Mouse (Mus musculus) gastrocnemius, adult 8-10 months (tissue): ENCODE measurements around the gene Rarb. TPM values are rescaled to one million over a fixed set of nuclear protein-coding genes. Genes with fewer than 3 reads are reported as not detected.
A peak's percentile ranks its signal among the peaks of the same experiment; 100 is the strongest.

Experiments
- DNase-seq, 2 experiments: peaks; one replicate each; pipeline ENCODE4 v3.0.0; 2022; ENCODE audit warnings: low spot score in 2 of 2
- total RNA-seq, 4 experiments: library from RNA; stranded (reverse); gene quantifications; 2 replicates each; pipeline ENCODE4 v1.2.4; 2022

The Rarb gene
- total RNA-seq, 4 experiments from 2014 or later: 9.2 to 14.2 (median 12.3) TPM

GRCm38 (mm10) chr14:16589139-16589538 is 229.8 kb downstream of the Rarb start:
- DNase-seq: no peak

DNA sequence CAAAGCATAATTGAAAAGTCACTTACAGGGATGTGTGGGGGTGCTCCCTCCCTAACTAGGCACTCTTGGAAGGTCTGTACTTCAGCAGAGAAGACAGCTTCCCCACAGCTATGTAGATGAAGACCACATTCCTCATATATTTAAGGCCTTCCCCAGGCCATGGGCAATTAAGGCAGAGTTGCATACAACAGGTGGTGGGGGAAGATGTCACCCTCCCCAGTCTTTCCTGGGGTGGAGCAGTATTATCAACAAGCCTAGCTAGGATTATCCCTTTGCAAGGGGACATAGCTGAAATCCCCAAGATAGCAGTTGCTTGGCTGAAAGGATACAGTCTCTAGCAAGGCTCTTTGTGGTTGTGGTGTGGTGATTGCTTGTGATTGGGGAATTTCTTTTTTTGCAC is 240.9 kb downstream of the Rarb start:
- DNase-seq: no peak

DNA sequence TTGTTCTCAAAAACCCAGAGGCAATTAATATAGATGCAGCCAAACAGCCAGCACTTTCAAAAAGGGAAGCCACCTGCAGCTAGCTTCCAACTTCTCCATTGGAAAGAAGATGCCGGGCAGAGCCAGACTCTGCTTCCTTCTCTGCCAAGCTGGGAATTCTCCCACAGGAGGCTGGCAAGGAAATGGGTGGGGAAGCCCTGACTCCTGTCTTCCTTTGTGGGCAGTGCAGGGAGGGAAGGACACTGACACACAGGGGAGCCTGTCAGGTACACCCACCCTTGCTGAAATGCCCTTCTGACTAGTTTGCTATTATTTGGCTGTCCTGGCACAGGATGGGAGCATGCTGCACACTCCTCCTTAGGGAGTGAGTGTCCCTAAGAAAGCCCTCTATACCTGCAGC is 241.9 kb downstream of the Rarb start:
- DNase-seq: no peak

- peak; percentile 74 to 78 for DNase-seq
Measured at GRCm38 (mm10) chr14:16574925-16575721, 243.8 kb downstream of the Rarb start.

DNA sequence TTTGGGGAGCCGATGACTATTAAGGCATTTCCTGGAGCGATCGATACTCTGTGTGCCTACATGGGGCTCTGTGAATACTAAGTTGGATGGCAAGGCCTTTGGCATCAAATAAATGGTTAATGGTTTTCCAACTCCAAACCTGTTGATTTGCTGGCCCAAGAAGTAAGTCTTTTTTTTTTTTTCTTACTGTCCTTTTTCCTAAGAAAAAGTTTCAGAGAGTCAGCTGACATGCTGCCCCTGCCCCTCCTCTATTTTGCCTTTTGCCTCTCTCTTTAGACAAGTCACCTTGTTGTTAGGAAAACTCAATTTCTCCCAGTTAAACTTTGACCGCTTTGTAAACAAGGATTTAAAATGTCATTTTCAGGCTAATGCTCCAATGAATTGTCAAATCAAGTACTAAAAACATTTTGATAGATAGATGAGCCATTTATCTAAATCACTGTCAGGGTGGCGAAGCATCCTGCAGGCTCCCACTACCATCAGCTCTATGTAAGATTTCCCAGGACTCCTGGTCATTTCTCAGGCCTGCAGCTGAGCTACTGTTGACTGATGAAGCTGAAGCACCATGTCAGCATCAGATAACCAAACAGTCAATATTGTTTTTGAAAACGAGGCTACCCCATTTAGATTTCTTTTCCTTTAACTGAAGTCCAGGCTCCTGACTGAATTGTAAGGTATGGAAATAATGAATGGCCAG is 245.3 kb downstream of the Rarb start:
- DNase-seq: no peak

DNA sequence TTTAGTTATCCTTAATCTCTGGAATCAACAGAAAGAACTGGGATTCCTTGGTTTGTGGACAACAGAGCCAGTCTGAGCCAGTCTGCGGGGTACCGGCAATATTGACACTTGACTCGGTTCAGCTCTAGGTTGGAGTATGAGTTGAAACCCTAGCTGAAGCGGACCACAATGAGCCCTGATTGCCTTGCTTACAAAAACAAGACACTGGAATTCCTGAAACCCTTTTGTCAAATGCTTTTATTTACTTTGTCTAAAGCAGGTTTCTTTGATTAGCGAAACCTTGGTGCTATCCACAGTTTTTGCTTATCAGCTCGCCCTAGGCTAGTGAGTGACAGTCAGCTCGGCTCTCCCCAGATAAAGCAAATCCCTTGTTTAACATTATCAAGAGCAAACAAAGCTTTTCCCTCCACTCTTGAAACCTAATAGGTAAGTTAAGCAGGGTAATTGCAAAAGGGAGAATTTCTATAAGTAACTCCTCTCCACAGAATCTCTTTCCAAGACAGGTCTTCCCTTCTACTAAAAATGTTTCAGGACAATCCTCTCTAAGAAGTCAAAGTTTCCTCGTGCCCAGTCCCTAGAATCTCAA is 246.1 kb downstream of the Rarb start:
- DNase-seq: no peak

GRCm38 (mm10) chr14:16569506-16570001 is 249.4 kb downstream of the Rarb start:
- DNase-seq: no peak

- DNase-seq: no peak
Measured at GRCm38 (mm10) chr14:16566920-16567319, 252.0 kb downstream of the Rarb start.

GRCm38 (mm10) chr14:16563912-16564311 is 255.0 kb downstream of the Rarb start:
- no peak for DNase-seq

DNA sequence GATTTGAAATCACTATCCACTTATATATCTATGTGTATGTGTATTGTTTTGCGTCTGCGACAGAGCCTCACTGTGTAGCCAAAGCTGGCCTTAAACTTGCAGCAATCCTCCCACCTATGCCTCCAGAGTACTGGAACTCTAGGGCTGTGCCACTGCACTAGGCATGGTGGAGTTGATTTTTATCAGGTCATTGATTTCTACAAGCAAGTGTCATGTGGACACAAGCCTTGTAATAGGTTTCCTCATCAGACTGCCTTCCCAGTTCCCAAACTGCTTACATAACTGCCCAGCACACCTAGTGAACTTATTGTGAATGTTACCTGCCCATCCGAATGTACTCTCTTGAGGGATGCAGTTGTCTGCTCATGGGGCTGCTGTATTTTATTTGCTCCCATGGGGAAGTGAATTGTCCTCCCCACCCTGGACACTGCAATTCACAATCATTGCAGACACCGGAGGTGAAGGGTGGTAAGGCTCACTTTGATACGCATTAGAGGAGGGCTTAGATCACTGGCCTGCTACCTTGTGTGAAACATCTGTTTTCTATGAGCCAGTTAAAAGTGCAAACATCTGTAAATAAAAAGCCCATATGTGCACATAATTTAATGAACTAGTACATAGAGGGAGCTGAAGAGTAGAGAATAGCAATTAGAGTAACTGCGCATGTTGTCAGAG is 257.3 kb downstream of the Rarb start:
- no peak for DNase-seq

DNA sequence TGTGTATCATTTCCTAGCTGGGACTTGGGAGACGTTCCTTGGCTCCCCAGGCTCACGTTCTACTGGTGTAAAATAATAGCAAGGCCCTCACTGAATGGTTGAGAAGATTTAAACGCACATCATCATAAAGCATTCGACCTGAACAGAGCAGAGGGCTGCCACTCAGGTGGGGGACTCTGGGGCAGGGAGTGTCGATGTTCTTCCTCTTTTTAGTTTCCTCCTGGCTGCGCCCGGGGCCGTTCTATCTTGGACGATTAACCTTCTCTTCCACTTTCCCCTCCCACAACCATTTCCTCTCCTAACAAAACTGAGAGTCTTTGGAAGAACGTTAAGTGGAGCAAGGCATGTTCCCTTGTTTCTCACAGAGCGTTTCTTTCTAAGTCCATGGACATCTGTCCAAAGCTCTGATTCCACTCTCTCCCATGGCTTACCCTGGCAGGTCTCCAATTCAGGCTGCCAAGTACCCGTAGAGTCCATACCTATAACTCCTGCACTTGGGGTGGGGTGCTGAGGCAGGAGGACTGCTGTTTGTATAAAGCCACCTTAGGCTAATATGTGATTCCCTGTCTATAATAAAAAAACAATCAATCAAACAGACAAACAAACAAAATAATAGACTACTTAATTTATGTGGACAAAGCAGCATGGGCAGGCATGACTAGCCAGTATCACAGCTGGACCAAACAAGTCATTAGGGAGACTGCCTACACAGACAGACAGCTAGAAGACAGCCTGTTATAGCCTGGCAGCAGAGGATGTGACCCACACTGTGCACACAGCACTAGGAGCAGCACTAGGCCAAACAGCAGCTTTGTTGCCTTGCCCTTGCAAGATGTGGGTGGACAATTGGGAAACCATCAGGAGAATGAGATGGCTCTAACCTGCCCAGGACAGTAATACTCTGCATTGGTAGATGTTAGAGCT is 259.4 kb downstream of the Rarb start:
- DNase-seq: no peak

GRCm38 (mm10) chr14:16558033-16558432 is 260.9 kb downstream of the Rarb start:
- no peak for DNase-seq

GRCm38 (mm10) chr14:16554643-16555459 is 264.1 kb downstream of the Rarb start:
- DNase-seq: no peak

DNA sequence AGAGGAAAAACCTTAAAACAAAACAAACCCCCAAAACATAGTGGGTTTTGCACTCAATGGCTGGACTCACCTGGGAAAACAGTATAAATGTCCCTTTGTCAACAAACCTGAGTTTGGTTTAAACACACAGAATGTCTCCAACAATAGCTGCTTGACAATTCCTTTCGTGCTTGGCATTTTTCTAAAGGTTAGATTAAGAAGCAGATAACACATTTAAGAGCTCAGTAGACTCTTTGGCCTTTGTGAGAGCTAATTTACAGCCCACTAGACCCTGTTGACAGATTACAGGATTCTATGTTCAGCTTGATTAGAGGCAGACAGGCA is 264.7 kb downstream of the Rarb start:
- DNase-seq: no peak

- no peak for DNase-seq
Measured at GRCm38 (mm10) chr14:16552293-16552692, 266.7 kb downstream of the Rarb start.

DNA sequence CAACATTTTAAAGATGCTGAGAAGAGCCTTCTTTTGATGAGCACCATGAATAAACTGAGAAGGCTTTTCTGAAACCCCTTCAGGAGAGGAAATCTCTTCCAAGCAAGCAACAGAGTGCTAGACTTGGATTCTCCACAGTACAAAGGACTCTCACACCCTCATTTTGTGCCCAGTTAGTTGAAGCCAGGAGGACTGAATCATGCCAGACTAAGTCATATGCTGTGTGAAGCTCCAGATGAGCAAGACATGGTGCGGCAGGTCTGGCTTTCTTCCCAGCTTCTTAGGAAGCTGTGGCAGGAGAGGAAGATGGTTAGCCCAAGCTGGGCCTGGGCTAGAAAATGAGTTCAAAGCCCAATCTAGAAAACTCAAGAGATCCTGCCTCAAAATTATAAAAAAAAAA is 267.1 kb downstream of the Rarb start:
- DNase-seq: no peak

GRCm38 (mm10) chr14:16548200-16548576 is 270.8 kb downstream of the Rarb start:
- DNase-seq: no peak

DNA sequence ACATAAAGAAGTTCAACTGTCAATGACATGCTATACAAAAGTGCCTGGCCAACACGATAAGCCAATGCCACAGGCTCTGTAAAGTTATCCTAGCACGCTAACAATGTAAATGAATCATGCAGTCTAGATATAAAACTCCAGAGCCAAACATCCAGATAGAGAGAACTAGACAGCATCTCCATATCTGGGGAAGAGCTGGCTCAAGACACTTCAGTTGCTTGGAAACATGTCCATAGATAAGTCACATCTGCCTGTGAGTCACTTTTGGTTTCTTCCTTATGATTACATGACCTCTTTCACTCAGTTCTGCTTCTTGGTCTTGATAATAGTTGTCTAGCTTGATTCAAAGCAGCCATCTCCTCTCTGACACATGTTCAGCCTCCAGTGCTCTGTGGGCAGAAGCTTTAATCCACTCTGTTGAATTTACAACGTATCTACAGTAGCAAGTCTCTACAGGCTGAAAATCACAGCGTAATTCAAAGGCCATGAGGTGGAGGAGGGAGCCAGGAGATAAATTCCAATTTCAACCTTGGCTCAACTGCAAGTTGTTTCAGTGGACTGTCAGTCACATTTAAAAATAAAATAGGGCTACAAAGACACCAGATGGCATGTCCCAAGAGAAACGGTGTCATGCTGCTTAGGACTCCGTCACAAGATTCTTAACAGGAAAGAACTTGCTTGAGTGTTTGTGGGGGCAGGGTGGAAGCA is 271.3 kb downstream of the Rarb start:
- no peak for DNase-seq

- no peak for DNase-seq
Measured at GRCm38 (mm10) chr14:16544995-16545394, 274.0 kb downstream of the Rarb start.
